Mouse (Mus musculus) CH12.LX (cell line): ENCODE results near the gene Slc44a4. TPM values are rescaled to one million over a fixed set of nuclear protein-coding genes. Genes with fewer than 3 reads are reported as not detected.
A peak's percentile ranks its signal among the peaks of the same experiment; 100 is the strongest.

Source experiments
- DNase-seq: peaks from one replicate; pipeline ENCODE4 v3.0.0-alpha.2; 2013; ENCODE audit errors: extremely low read depth
- H3K27ac ChIP-seq: 2 replicates; pipeline ENCODE4 v1.5.1; 2012; ENCODE audit warnings: low read depth, mild to moderate bottlenecking, control low read depth, moderate library complexity; ENCODE audit not compliant: insufficient read depth
- H3K27me3 ChIP-seq: replicated peaks from 2 replicates; pipeline ENCODE3; 2012; ENCODE audit warnings: inconsistent platforms
- H3K36me3 ChIP-seq, 2 experiments: replicated peaks in 1 of 2; 2 replicates each; pipeline versions ENCODE3 to v1.6.1; 2012; ENCODE audit warnings: inconsistent platforms in 1 of 2, low read length in 1 of 2, mild to moderate bottlenecking in 1 of 2, mixed read lengths in 1 of 2, moderate library complexity in 1 of 2; ENCODE audit not compliant: control insufficient read depth in 1 of 2, insufficient read depth in 1 of 2
- H3K4me1 ChIP-seq, 2 experiments: 2 replicates each; pipeline ENCODE4 v1.6.1; 2012; ENCODE audit warnings: inconsistent platforms in 1 of 2, moderate library complexity in 1 of 2; ENCODE audit not compliant: insufficient read depth in 2 of 2, control insufficient read depth in 1 of 2
- H3K4me2 ChIP-seq: 2 replicates; pipeline ENCODE4 v1.6.1; 2012; ENCODE audit warnings: low read depth, mild to moderate bottlenecking, control low read depth; ENCODE audit not compliant: poor library complexity, insufficient read depth, severe bottlenecking
- H3K4me3 ChIP-seq, 3 experiments: fragments of 150-350 bp in 1 of 3; sonication (generic) in 1 of 3; replicated peaks in 1 of 3; 2 replicates each; pipeline versions ENCODE3 to v1.5.1; 2011 to 2012; ENCODE audit warnings: low read depth in 2 of 3, low read length in 2 of 3, mild to moderate bottlenecking in 2 of 3, moderate library complexity in 2 of 3, control low read depth in 1 of 3, improper control_type of control experiment in 1 of 3, inconsistent platforms in 1 of 3, mixed read lengths in 1 of 3; ENCODE audit not compliant: poor library complexity in 1 of 3
- H3K79me2 ChIP-seq: replicated peaks from 2 replicates; pipeline ENCODE4 v1.6.1; 2012; ENCODE audit warnings: mild to moderate bottlenecking, moderate library complexity; ENCODE audit not compliant: control insufficient read depth, poor library complexity, insufficient read depth, severe bottlenecking; ENCODE audit errors: extremely low read depth
- H3K9ac ChIP-seq: 2 replicates; pipeline ENCODE4 v1.6.1; 2012; ENCODE audit warnings: low read depth, mild to moderate bottlenecking, control low read depth, moderate library complexity; ENCODE audit not compliant: insufficient read depth
- H3K9me3 ChIP-seq: replicated peaks from 2 replicates; pipeline ENCODE3; 2012; ENCODE audit warnings: low read length, inconsistent platforms, mixed read lengths
- BHLHE40 ChIP-seq: IDR thresholded peaks from 2 replicates; pipeline ENCODE4 v1.6.1; 2011; ENCODE audit warnings: mild to moderate bottlenecking, low read depth, low read length, improper control_type of control experiment
- CTCF ChIP-seq, 2 experiments: IDR thresholded peaks in 1 of 2; conservative IDR thresholded peaks in 1 of 2; 2 replicates each; pipeline ENCODE4 v1.5.1; 2011 to 2012; ENCODE audit warnings: low read depth in 2 of 2, low read length in 2 of 2, improper control_type of control experiment in 1 of 2, inconsistent platforms in 1 of 2, mild to moderate bottlenecking in 1 of 2, moderate library complexity in 1 of 2
- E2F4 ChIP-seq: IDR thresholded peaks from 2 replicates; pipeline ENCODE4 v1.6.1; 2011; ENCODE audit warnings: low read depth, low read length, improper control_type of control experiment; ENCODE audit not compliant: insufficient replicate concordance
- ELF1 ChIP-seq: IDR thresholded peaks from 2 replicates; pipeline ENCODE4 v1.6.1; 2014; ENCODE audit warnings: low read depth, mild to moderate bottlenecking, inconsistent platforms, low read length, improper control_type of control experiment
- ETS1 ChIP-seq: conservative IDR thresholded peaks from 2 replicates; pipeline ENCODE4 v1.6.1; 2012; ENCODE audit warnings: low read depth, mild to moderate bottlenecking, inconsistent platforms, low read length, improper control_type of control experiment, moderate library complexity
- HCFC1 ChIP-seq: IDR thresholded peaks from 2 replicates; pipeline ENCODE4 v1.6.1; 2012; ENCODE audit warnings: low read depth, mild to moderate bottlenecking, inconsistent platforms, low read length, improper control_type of control experiment
- JUN ChIP-seq: IDR thresholded peaks from 2 replicates; pipeline ENCODE4 v1.6.1; 2011; ENCODE audit warnings: low read depth, mild to moderate bottlenecking, low read length, improper control_type of control experiment, moderate library complexity; ENCODE audit not compliant: insufficient read depth
- JUND ChIP-seq: conservative IDR thresholded peaks from 2 replicates; pipeline ENCODE4 v1.6.1; 2011; ENCODE audit warnings: low read depth, low read length, improper control_type of control experiment
- KAT2A ChIP-seq: IDR thresholded peaks from 2 replicates; pipeline ENCODE4 v1.6.1; 2012; ENCODE audit warnings: low read length, improper control_type of control experiment, inconsistent platforms; ENCODE audit not compliant: insufficient replicate concordance
- MAX ChIP-seq: IDR thresholded peaks from 2 replicates; pipeline ENCODE4 v1.6.1; 2011; ENCODE audit warnings: low read length, improper control_type of control experiment
- MAZ ChIP-seq: IDR thresholded peaks from 2 replicates; pipeline ENCODE4 v1.6.1; 2012; ENCODE audit warnings: low read depth, mild to moderate bottlenecking, inconsistent platforms, low read length, improper control_type of control experiment, moderate library complexity
- MEF2A ChIP-seq: IDR thresholded peaks from 2 replicates; pipeline ENCODE4 v1.6.1; 2014; ENCODE audit warnings: low read depth, mild to moderate bottlenecking, inconsistent platforms, low read length, improper control_type of control experiment, borderline replicate concordance
- MXI1 ChIP-seq: IDR thresholded peaks from 2 replicates; pipeline ENCODE4 v1.6.1; 2011; ENCODE audit warnings: mild to moderate bottlenecking, low read depth, low read length, improper control_type of control experiment
- MYC ChIP-seq: IDR thresholded peaks from 2 replicates; pipeline ENCODE4 v1.6.1; 2011; ENCODE audit warnings: low read depth, mild to moderate bottlenecking, improper control_type of control experiment, low read length
- NRF1 ChIP-seq: IDR thresholded peaks from 2 replicates; pipeline ENCODE4 v1.6.1; 2014; ENCODE audit warnings: low read depth, mild to moderate bottlenecking, inconsistent platforms, low read length, improper control_type of control experiment, moderate library complexity
- POLR2AphosphoS2 ChIP-seq: IDR thresholded peaks from 2 replicates; pipeline ENCODE4 v1.6.1; 2011; ENCODE audit warnings: low read depth, low read length, improper control_type of control experiment
- RAD21 ChIP-seq: IDR thresholded peaks from 2 replicates; pipeline ENCODE4 v1.6.1; 2011; ENCODE audit warnings: low read depth, mild to moderate bottlenecking, low read length, improper control_type of control experiment, moderate library complexity
- SIN3A ChIP-seq: IDR thresholded peaks from 2 replicates; pipeline ENCODE4 v1.6.1; 2012; ENCODE audit warnings: low read length, improper control_type of control experiment, inconsistent platforms
- SMC3 ChIP-seq: IDR thresholded peaks from 2 replicates; pipeline ENCODE4 v1.6.1; 2011; ENCODE audit warnings: low read depth, low read length, improper control_type of control experiment
- TCF12 ChIP-seq: IDR thresholded peaks from 2 replicates; pipeline ENCODE4 v1.6.1; 2014; ENCODE audit warnings: low read depth, mild to moderate bottlenecking, inconsistent platforms, low read length, improper control_type of control experiment
- UBTF ChIP-seq: IDR thresholded peaks from 2 replicates; pipeline ENCODE4 v1.6.1; 2012; ENCODE audit warnings: low read depth, mild to moderate bottlenecking, inconsistent platforms, low read length, improper control_type of control experiment, moderate library complexity
- USF1 ChIP-seq: IDR thresholded peaks from 2 replicates; pipeline ENCODE4 v1.6.1; 2014; ENCODE audit warnings: low read depth, mild to moderate bottlenecking, inconsistent platforms, low read length, improper control_type of control experiment
- USF2 ChIP-seq: conservative IDR thresholded peaks from 2 replicates; pipeline ENCODE4 v1.6.1; 2011; ENCODE audit warnings: low read depth, low read length, improper control_type of control experiment
- ZC3H11A ChIP-seq: IDR thresholded peaks from 2 replicates; pipeline ENCODE4 v1.6.1; 2012; ENCODE audit warnings: low read depth, mild to moderate bottlenecking, inconsistent platforms, low read length, improper control_type of control experiment
- ZKSCAN1 ChIP-seq: IDR thresholded peaks from 2 replicates; pipeline ENCODE4 v1.6.1; 2012; ENCODE audit warnings: low read depth, inconsistent platforms, low read length, improper control_type of control experiment, borderline replicate concordance
- ZMIZ1 ChIP-seq: IDR thresholded peaks from 2 replicates; pipeline ENCODE4 v1.6.1; 2012; ENCODE audit warnings: low read depth, mild to moderate bottlenecking, inconsistent platforms, low read length, improper control_type of control experiment
- ZNF384 ChIP-seq: IDR thresholded peaks from 2 replicates; pipeline ENCODE4 v1.6.1; 2012; ENCODE audit warnings: low read depth, low read length, improper control_type of control experiment, inconsistent platforms
- dilution Hi-C: fragments of 300-500 bp; cut with MboI; formaldehyde crosslinking; loops from 2 replicates; pipeline ENCODE4 v1.14.3; 2020; ENCODE audit warnings: low sequenced_read_pairs; ENCODE audit not compliant: extremely low pct_unique_long_range_greater_than_20kb, extremely low pct_ligation_motif_present
- in situ Hi-C: fragments of 300-500 bp; cut with MboI; formaldehyde crosslinking; loops from 3 replicates; pipeline ENCODE4 v1.14.3; 2019; ENCODE audit warnings: low sequenced_read_pairs, low pct_ligation_motif_present, low pct_unique_long_range_greater_than_20kb, mixed read lengths
- polyA plus RNA-seq: library from polyadenylated mRNA; unstranded; fragments of >175 nt; gene quantifications from 2 replicates; pipeline ENCODE4 v1.2.1, GENCODE M21; 2012; ENCODE audit warnings: low read depth; ENCODE audit not compliant: insufficient read length
- total RNA-seq, 2 experiments: library from RNA; depleted of rRNA; stranded (reverse); fragments of 300-350 nt in 1 of 2; fragments of >200 nt in 1 of 2; gene quantifications; 2 replicates each; pipeline ENCODE4 v1.2.3; 2012 to 2014

Gene Slc44a4
- total and polyA plus RNA-seq, 3 experiments, result 0.55 to 1.4 (median 0.62) TPM

GRCm38 (mm10) chr17:34922939-34923338 is 8.7 kb downstream of the Slc44a4 start:
- dilution Hi-C loops (no loop called here), in situ Hi-C loops (no loop called here)
- peak; percentile 36 for DNase-seq
- Histone ChIP-seq H3K9ac (no peak overlapping the region), H3K9me3 (no peaks in the 10 kb centered on the region), H3K79me2 (no peaks in the 10 kb centered on the region), H3K36me3 (peaks cover 0 to 3% of the 10 kb centered on the region in 2 experiments), H3K27me3 (no peaks in the 10 kb centered on the region), H3K27ac (no peak overlapping the region), H3K4me3 (no peak overlapping the region), H3K4me1 (peaks cover 19 to 25% of the 10 kb centered on the region in 2 experiments), H3K4me2 (peak overlapping the region; percentile 60)
- TF ChIP-seq ZNF384, result no peak
- no peak for TF ChIP-seq POLR2AphosphoS2
- TF ChIP-seq UBTF, result no peak
- peak; percentile 55 for TF ChIP-seq SMC3
- no peak for TF ChIP-seq ZC3H11A
- TF ChIP-seq E2F4, result no peak
- no peak for TF ChIP-seq MXI1
- TF ChIP-seq TCF12, result no peak
- no peak for TF ChIP-seq ZKSCAN1
- TF ChIP-seq MAX, result no peak
- peak; percentile 21 for TF ChIP-seq RAD21
- TF ChIP-seq SIN3A, result no peak
- TF ChIP-seq MEF2A, result no peak
- no peak for TF ChIP-seq ZMIZ1
- no peak for TF ChIP-seq MYC
- TF ChIP-seq BHLHE40, result no peak
- no peak for TF ChIP-seq NRF1
- no peak for TF ChIP-seq KAT2A
- no peak for TF ChIP-seq MAZ
- TF ChIP-seq ELF1, result no peak
- no peak for TF ChIP-seq USF1
- no peak for TF ChIP-seq HCFC1
- no peak for TF ChIP-seq JUND
- no peak for TF ChIP-seq JUN
- TF ChIP-seq ETS1, result no peak
- peak; percentile 9 to 63; a peak in 2 of 4 replicates for TF ChIP-seq CTCF (conservative IDR thresholded peaks at IDR 0.05 in 1 of 2, IDR thresholded peaks at IDR 0.05 in 1 of 2; ENCODE audit: low read depth in 2 of 2, low read length in 2 of 2)
- TF ChIP-seq USF2, result no peak
